Mouse (Mus musculus): ENCODE measurements at regions not wholly inside any gene's neighbourhood (a gene's known extent, or its start where the extent isn't known, plus 50 kb on each side); places are given as distances from the start of the nearest gene placed in this dataset.

DNA sequence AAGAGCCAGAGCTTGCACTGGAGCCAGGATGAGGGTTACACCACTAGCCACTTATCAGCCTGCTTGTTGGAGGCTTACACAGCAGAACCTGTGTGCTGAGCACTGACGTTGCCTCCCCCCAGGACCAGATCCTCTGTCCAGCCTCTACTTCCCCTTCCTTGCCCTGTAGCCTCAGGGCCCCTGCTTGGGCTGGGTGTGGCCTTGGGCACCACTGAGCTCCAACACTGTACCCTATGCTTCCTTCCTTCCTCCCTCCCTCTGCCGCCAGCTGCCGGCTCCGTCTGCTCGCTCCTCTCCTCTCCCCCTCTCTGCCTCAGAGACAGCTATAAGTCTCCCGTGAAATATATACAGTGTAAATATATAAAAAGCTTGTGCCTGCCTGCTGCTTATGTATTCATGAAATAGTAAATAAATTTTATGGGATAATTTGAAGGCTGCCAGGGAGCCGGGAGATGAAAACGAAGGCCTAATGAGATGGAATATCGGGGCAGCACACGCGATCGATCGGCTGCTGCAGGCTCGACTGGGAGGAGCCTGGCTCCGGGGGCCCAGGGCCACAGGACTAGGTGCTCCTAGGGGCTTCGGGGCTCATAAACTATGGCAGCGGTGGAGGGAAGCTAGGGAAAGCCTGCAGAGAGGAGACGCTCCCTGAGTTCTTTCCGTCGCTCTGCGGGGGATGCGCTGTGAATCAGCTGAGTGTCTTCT, 135.6 kb downstream of the Rbm19 start:
- Histone ChIP-seq H3K4me2 (replicated peaks) (peak overlapping the region; percentile 33), H3K4me1 (peaks cover 3% of the 10 kb centered on the region; the same call in 1 of the 2 replicates)

DNA sequence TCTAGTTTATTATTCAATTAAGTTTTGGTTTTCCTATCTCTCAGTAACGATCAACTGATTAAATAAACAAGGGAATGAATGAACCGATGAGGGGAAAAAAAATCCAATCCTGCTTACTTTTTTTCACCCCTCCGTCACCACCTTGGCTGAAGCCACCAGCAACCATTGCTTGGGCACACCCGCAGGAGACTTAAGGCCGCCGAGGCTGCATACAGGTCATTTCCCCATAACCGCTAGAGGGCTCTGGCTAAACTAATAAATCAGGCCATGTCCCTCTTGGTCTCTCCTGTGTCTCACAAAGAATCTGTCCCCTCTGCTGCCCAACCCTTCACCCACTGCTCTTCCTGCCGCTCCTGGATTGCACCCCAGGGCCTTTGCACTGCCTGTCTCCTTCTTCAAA, 136.3 kb downstream of the Rbm19 start:
- Histone ChIP-seq H3K36me3 (no peaks in the 10 kb centered on the region), H3K4me2 (replicated peaks) (no peak overlapping the region), H3K27me3 (peaks cover 54% of the 10 kb centered on the region), H3K9ac (no peak overlapping the region), H3K4me3 (no peak overlapping the region), H3K4me1 (peaks cover 3% of the 10 kb centered on the region; the same call in 1 of the 2 replicates), H3K27ac (no peak overlapping the region), H3K9me3 (no peaks in the 10 kb centered on the region)
- WGBS = 6% methylated on average over 8 of the region's 8 CpGs
- no peak for ATAC-seq (ENCODE audit: insufficient number of reproducible peaks, insufficient read depth, low FRiP score, low TSS enrichment)

More for the DNA sequence above, 135.6 kb downstream of the Rbm19 start:
- Histone ChIP-seq H3K9ac (peak overlapping the region; percentile 19; the same call in 1 of the 2 replicates), H3K27me3 (peaks cover 54% of the 10 kb centered on the region), H3K4me3 (no peak overlapping the region), H3K27ac (no peak overlapping the region), H3K9me3 (no peaks in the 10 kb centered on the region), H3K36me3 (no peaks in the 10 kb centered on the region)
- no peak for ATAC-seq (ENCODE audit: insufficient number of reproducible peaks, insufficient read depth, low FRiP score, low TSS enrichment)
- WGBS = 10% methylated on average over 22 of the region's 22 CpGs

DNA sequence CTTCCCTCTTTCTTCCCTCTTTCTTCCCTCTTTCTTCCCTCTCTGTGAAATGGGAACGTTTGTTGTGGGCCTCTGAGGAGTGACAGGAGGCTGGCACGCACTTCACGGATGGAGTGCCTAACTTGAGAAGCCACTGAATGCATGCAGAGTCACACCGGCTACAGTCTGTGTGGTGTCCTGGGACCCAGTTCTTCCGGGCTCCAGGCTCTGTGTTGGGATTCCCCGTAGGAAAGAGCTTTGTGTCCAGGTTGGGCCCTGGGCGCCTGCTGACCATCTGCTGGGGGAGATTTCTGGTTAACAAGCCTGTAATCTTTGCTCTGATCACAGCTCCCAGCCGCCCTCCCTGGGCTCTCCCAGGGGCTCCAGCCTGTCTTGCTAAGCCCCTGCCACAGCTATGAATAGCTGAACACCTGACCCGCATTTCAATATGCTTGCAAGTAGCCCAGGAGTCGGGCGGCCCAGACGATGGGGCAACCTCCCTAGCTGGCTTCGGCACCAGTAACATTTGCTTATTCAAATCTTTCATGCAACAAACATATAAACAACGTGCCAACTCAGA, 146.5 kb downstream of the Rbm19 start:
- Histone ChIP-seq H3K4me2 (replicated peaks) (no peak overlapping the region), H3K27me3 (peaks cover 45% of the 10 kb centered on the region), H3K27ac (no peak overlapping the region), H3K9ac (no peak overlapping the region), H3K9me3 (no peaks in the 10 kb centered on the region), H3K4me1 (no peaks in the 10 kb centered on the region), H3K4me3 (no peak overlapping the region), H3K36me3 (no peaks in the 10 kb centered on the region)
- 38% methylated on average over 14 of the region's 14 CpGs for WGBS
- no peak for ATAC-seq (ENCODE audit: insufficient number of reproducible peaks, insufficient read depth, low FRiP score, low TSS enrichment)

DNA sequence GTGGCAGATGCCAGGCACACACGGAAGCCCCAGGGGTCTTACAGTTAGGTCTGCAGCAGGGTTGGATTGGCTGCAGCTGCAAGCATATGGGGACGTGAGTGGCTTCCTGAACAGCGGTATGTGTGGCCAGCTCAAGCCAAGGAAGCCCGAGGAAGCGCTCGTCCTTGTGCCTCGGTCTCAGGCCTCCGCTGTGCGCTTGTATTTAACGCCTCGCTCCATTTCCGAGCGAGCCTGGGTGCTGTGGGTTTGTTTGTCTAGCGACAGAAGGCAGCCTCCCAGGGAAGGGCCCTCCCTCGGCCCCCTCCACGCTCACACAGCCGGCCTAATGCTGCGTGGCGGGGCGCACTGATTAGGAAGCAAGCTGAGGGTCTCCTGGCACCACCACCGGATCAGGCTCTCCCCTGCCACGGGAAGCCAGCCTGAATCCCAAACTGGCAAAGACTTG, 153.2 kb downstream of the Rbm19 start:
- no peak for ATAC-seq (ENCODE audit: insufficient number of reproducible peaks, insufficient read depth, low FRiP score, low TSS enrichment)
- Histone ChIP-seq H3K36me3 (no peaks in the 10 kb centered on the region), H3K9me3 (no peaks in the 10 kb centered on the region), H3K4me1 (0 out of 2 replicates have a peak, but pooled peaks cover 3% of the 10 kb centered on the region), H3K4me2 (replicated peaks) (peak overlapping the region; percentile 33), H3K27ac (no peak overlapping the region), H3K4me3 (no peak overlapping the region), H3K9ac (no peak overlapping the region), H3K27me3 (peaks cover 30% of the 10 kb centered on the region)
- 17% methylated on average over 22 of the region's 22 CpGs for WGBS

DNA sequence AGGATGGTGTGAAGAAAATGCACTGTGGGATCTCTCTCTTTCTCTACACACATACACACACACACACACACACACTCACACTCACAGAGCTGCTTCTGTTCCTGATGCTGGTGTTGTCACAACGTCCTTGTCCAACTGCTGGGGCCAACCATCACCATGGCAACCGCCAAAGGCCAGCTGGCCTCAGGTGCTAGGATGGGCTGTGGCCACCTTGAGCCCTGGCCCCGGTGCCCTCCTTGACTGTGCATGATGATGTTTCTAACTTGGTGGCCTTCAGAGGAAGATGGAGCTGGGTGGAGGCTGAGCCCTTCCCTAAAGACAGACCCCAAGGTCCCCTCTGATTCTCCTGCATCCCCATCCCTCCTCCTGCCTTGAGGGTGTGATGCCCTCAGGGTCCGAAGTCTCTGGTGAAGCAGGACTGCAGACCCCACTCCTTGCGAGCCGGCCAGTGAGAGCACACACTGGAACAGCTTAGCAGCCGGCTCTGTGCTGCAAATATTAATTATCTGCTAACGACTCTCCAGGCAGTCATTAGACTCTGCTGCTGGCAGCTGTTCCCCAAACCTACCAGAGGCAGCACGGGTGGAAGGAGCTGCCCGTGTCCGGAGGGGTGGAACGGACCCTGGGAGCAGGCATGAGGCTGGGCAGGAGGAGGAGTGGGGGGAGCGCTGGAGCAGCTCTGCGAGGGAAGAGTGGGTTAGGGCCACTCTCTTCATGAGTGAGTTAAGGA, 154.8 kb downstream of the Rbm19 start:
- Histone ChIP-seq H3K27ac (no peak overlapping the region), H3K4me2 (replicated peaks) (no peak overlapping the region), H3K27me3 (peaks cover 34% of the 10 kb centered on the region), H3K4me1 (0 out of 2 replicates have a peak, but pooled peaks cover 3% of the 10 kb centered on the region), H3K9ac (no peak overlapping the region), H3K4me3 (no peak overlapping the region), H3K9me3 (no peaks in the 10 kb centered on the region), H3K36me3 (no peaks in the 10 kb centered on the region)
- 53% methylated on average over 14 of the region's 14 CpGs for WGBS
- no peak for ATAC-seq (ENCODE audit: insufficient number of reproducible peaks, insufficient read depth, low FRiP score, low TSS enrichment)

DNA sequence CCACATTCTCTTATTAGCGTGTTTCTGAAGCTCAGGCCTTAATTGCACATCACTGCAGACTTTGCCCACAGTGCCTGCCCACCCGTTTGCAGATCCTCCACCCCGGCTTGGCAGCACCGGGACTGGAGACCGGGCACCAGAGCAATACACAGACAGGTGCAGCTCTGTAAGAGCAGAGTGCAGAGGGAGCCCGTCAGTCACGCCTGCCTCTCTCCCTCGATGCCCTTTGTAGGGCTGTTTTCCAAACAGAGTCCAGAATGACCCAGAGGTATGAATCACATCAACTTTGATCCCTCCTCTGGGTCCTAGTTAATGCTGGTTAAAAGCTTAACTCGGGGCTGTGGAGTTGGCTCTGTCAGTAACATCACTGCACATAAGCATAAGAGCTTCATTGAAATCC, 155.3 kb upstream of the Lhx5 start:
- Histone ChIP-seq H3K9me3 (no peaks in the 10 kb centered on the region), H3K36me3 (no peaks in the 10 kb centered on the region), H3K4me2 (replicated peaks) (no peak overlapping the region), H3K9ac (no peak overlapping the region), H3K4me1 (peaks cover 12% of the 10 kb centered on the region), H3K27me3 (peaks cover 47% of the 10 kb centered on the region), H3K4me3 (no peak overlapping the region), H3K27ac (no peak overlapping the region)
- no peak for ATAC-seq (ENCODE audit: insufficient number of reproducible peaks, insufficient read depth, low FRiP score, low TSS enrichment)
- WGBS = 77% methylated on average over 9 of the region's 9 CpGs

DNA sequence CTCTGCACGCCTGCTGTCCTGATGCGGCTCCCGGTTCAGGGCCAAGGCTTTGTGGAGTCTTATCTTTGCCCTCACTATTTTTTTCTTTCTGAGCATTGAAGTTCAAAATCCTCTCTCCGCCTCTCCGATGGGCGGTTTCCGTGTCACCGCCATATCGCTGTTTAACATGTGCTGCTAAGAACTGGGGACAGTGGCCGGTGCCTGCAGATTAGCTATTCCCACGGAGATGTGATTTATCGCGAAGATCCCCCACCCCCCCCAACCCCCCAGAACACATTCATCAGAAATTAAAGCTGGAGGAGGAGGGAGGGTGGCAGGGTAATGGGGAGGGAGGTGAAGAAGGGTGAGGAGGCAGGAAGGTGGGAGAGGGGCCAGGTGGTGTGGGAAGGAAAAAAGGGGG, 151.2 kb upstream of the Lhx5 start:
- Histone ChIP-seq H3K27ac (no peak overlapping the region), H3K36me3 (no peaks in the 10 kb centered on the region), H3K4me3 (no peak overlapping the region), H3K9ac (no peak overlapping the region), H3K4me2 (replicated peaks) (peak overlapping the region; percentile 23), H3K9me3 (no peaks in the 10 kb centered on the region), H3K27me3 (peaks cover 74% of the 10 kb centered on the region), H3K4me1 (peaks cover 17% of the 10 kb centered on the region)
- ATAC-seq (ENCODE audit: insufficient number of reproducible peaks, insufficient read depth, low FRiP score, low TSS enrichment) = no peak
- 3% methylated on average over 13 of the region's 13 CpGs for WGBS

DNA sequence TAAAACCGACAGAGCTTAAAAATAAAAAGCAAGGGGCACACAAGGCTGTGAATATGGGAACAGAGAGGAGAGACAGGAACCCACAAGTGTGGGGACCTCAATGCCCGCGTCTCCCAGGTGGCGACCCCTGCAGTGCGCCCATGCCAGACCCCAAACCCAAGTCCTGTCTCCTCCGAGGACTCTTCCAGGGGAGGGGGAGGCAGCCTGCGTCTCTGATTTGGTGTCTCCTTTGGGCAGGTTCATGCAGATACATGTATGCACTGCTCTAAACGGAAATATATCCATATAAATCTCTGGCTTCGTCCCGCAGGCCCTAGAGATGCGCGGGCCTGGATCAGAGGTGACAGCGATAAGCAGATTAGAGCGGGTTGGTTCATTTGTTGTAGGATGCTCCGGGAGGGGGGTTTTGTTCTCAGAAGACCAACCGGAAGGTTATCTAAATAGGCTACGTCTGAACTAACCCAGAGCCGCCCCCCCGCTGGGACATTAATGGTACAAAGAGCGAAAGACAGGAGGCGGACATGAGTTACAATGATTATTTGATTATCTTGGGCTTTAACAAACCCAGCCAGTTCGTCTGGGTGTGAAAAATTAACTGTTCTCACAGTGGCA, 150.4 kb upstream of the Lhx5 start:
- H3K4me2 ChIP-seq (replicated peaks) = peak overlapping the region; percentile 23
- peaks cover 77% of the 10 kb centered on the region for H3K27me3 ChIP-seq
- H3K9me3 ChIP-seq = no peaks in the 10 kb centered on the region
- no peak overlapping the region for H3K27ac ChIP-seq
- ATAC-seq (ENCODE audit: insufficient number of reproducible peaks, insufficient read depth, low FRiP score, low TSS enrichment) = no peak
- peaks cover 17% of the 10 kb centered on the region for H3K4me1 ChIP-seq
- H3K36me3 ChIP-seq = no peaks in the 10 kb centered on the region
- WGBS = 3% methylated on average over 22 of the region's 22 CpGs
- H3K4me3 ChIP-seq = no peak overlapping the region
- H3K9ac ChIP-seq = no peak overlapping the region

DNA sequence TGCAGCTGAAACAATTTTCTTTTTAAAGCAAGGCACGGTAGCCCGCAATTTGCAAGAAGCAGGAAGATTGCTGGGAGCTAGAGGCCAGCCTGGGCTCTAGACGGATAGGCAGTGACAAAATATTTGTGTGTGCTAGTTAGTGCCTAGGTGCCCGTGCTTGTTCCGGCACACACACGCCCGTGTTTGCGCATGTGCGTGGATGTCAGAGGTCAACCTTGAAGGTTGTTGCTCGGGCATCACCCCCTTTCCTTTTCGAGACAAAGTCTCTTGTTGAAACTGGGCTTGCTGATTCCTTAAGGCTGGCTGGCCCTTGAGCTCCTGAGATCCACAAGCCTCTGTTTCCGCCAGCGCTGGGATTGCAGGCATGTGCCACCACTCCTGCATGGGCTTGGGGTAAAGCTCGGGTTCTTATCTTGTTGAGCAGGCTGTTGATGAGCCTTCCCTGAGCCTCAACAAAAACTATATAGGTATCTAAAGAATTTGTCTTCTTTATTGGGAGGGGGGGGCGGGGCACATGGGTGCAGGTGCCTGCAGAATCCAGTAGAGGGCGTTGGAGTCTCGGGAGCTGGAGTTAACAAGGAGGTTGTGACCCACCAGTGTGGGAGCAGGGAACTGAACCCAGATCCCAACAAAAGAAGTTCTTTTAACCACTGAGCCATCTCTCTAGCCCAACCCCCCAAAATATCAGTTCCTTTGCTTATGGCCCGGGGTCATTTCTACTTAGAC, 149.5 kb upstream of the Lhx5 start:
- no peak overlapping the region for H3K9ac ChIP-seq
- WGBS = 30% methylated on average over 18 of the region's 18 CpGs
- H3K4me3 ChIP-seq = no peak overlapping the region
- H3K27ac ChIP-seq = no peak overlapping the region
- peaks cover 86% of the 10 kb centered on the region for H3K27me3 ChIP-seq
- peaks cover 17% of the 10 kb centered on the region for H3K4me1 ChIP-seq
- no peak for ATAC-seq (ENCODE audit: insufficient number of reproducible peaks, insufficient read depth, low FRiP score, low TSS enrichment)
- H3K36me3 ChIP-seq = no peaks in the 10 kb centered on the region
- H3K4me2 ChIP-seq (replicated peaks) = no peak overlapping the region
- H3K9me3 ChIP-seq = no peaks in the 10 kb centered on the region

DNA sequence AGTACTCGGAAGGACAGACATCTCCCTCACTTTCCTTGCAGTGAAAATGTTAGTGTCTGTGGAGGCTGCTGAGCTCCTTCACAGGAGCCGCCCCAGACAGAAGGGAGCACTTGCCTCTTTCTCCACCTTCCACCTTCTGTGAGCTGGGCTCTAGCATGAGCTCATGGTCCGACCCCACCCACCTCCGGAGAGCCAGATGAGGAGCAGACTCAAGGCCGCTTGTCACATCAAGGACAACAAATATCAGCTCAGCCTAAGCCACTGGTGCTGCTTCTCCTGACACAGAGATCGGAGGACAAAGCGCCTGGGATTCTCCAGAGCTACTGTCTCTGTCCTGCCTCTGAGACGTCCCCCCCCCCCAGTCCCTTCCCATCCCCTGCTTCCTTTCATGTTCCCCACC, 146.9 kb upstream of the Lhx5 start:
- 63% methylated on average over 7 of the region's 8 CpGs for WGBS
- peaks cover 3% of the 10 kb centered on the region; the same call in 1 of the 2 replicates for H3K9me3 ChIP-seq
- H3K27ac ChIP-seq = no peak overlapping the region
- H3K4me2 ChIP-seq (replicated peaks) = no peak overlapping the region
- H3K9ac ChIP-seq = no peak overlapping the region
- peaks cover 88% of the 10 kb centered on the region for H3K27me3 ChIP-seq
- no peak for ATAC-seq (ENCODE audit: insufficient number of reproducible peaks, insufficient read depth, low FRiP score, low TSS enrichment)
- H3K4me3 ChIP-seq = no peak overlapping the region
- H3K36me3 ChIP-seq = no peaks in the 10 kb centered on the region
- H3K4me1 ChIP-seq = peaks cover 24% of the 10 kb centered on the region

DNA sequence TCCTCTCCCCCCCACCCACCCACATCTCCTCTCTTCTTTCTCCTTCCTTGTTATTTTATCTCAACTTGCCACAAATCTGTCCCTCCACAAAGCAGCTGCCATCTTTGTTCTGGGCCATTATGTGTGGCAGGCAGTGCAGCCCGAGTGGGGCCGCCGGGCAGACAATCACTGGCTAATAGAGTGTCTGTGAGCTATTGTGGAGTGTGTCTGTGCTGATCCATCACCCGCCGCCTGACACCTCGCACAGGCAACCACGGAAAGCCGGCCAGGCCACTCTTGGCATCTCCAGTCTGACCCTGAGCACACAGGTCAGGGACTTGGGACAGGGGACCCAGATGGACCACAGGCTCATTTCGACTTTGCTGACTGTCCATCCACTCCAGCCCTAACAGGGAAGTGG, 146.5 kb upstream of the Lhx5 start:
- Histone ChIP-seq H3K4me1 (peaks cover 22% of the 10 kb centered on the region), H3K4me2 (replicated peaks) (no peak overlapping the region), H3K4me3 (no peak overlapping the region), H3K27ac (no peak overlapping the region), H3K9ac (no peak overlapping the region), H3K9me3 (peaks cover 5% of the 10 kb centered on the region; the same call in 1 of the 2 replicates), H3K27me3 (peaks cover 84% of the 10 kb centered on the region), H3K36me3 (no peaks in the 10 kb centered on the region)
- ATAC-seq (ENCODE audit: insufficient number of reproducible peaks, insufficient read depth, low FRiP score, low TSS enrichment) = no peak
- 54% methylated on average over 9 of the region's 9 CpGs for WGBS
